Mouse (Mus musculus) colon, adult 2 months (tissue): ENCODE measurements around the gene Plch1. TPM values are rescaled to one million over a fixed set of nuclear protein-coding genes. Genes with fewer than 3 reads are reported as not detected.

ENCODE experiments used
- polyA plus RNA-seq: library from polyadenylated mRNA; depleted of rRNA; stranded (reverse); fragments of >200 nt; gene quantifications from 2 replicates; pipeline ENCODE4 v1.2.3, GENCODE M21; 2012; rRNA removed

Plch1 gene
- polyA plus RNA-seq, result 2.9 and 3.5 TPM in 2 replicates

GRCm38 (mm10) chr3:63899309-63899695 lies at the start of gene Plch1:
TSS of gene Plch1 (minus strand) at chr3:63899472.

GRCm38 (mm10) chr3:63928878-63929859 lies 29.9 kb upstream of the Plch1 start, which contains the start of gene E130311K13Rik:
TSS of gene E130311K13Rik (minus strand) at chr3:63929472.

Other genes starting within 250 kb of the Plch1 start
- 1.9 and 3.1 TPM in 2 replicates for gene E130311K13Rik, start 30.0 kb upstream of the Plch1 start, polyA plus RNA-seq
- gene Slc33a1, start 65.3 kb upstream of the Plch1 start, polyA plus RNA-seq, result 22.9 and 24.6 TPM in 2 replicates
- gene Gmps, start 76.6 kb upstream of the Plch1 start, polyA plus RNA-seq, result 1.2 and 1.3 TPM in 2 replicates
- gene Vmn2r1, start 182.1 kb upstream of the Plch1 start, polyA plus RNA-seq, result 0.01 TPM in 1 of 2 replicates, not detected in the other
- gene Vmn2r2, start 242.5 kb upstream of the Plch1 start, polyA plus RNA-seq, result not detected in 2 replicates